Mouse (Mus musculus) MEL (cell line): ENCODE data around the gene Abl1.

Experiments
- CTCF ChIP-seq, 3 experiments: IDR thresholded peaks in 2 of 3; conservative IDR thresholded peaks in 1 of 3; 2 replicates each; pipeline ENCODE4 v1.5.1; 2011 to 2012; ENCODE audit warnings: low read length in 3 of 3, low read depth in 2 of 3, mild to moderate bottlenecking in 2 of 3, improper control_type of control experiment in 1 of 3, inconsistent platforms in 1 of 3, mixed read lengths in 1 of 3, moderate library complexity in 1 of 3; ENCODE audit not compliant: control insufficient read depth in 1 of 3, insufficient read depth in 1 of 3, poor library complexity in 1 of 3, severe bottlenecking in 1 of 3
- MAFK ChIP-seq: IDR thresholded peaks from 2 replicates; pipeline ENCODE4 v1.6.1; 2011; ENCODE audit warnings: low read depth, mild to moderate bottlenecking, low read length, improper control_type of control experiment, borderline replicate concordance
- POLR2AphosphoS2 ChIP-seq: IDR thresholded peaks from 2 replicates; pipeline ENCODE4 v1.6.1; 2011; ENCODE audit warnings: low read length, improper control_type of control experiment

DNA sequence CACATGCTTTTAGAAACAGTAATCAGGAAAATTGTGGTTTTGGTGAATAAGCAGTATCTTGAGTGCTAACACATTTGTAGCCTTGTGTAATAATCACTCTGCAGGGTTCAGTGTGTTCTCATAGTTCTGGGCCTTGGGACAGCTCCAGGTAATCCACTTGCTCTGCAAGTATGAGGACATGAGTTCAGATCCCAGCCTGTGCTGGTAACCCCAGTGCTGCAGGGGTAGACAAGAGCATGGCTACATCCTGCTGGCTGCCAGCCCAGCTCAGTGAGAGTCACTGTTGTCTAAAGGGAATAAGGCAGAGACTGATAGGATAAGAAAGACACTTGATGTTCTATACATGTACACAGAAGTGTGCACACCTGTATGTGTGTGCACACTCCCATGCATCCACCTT, 17.7 kb downstream of the Abl1 start:
- TF ChIP-seq POLR2AphosphoS2 (no peak), CTCF (IDR thresholded peaks at IDR 0.05 in 2 of 3, conservative IDR thresholded peaks at IDR 0.05 in 1 of 3; ENCODE audit: control insufficient read depth in 1 of 3, insufficient read depth in 1 of 3, low read depth in 2 of 3, low read length in 3 of 3, poor library complexity in 1 of 3, severe bottlenecking in 1 of 3) (no peak), MAFK (no peak)
